Mouse (Mus musculus): ENCODE data around the gene Zswim5.

GRCm38 (mm10) chr4:116894200-116895080 is 17.3 kb downstream of the Zswim5 start:
- TF ChIP-seq CTCF (IDR thresholded peaks at IDR 0.05; ENCODE audit: extremely low read depth, insufficient read depth, low read length) (no peak), POLR2A (IDR thresholded peaks at IDR 0.05; ENCODE audit: extremely low read depth, insufficient read depth, low read length) (no peak)
